Mouse (Mus musculus): ENCODE measurements at regions not wholly inside any gene's neighbourhood (a gene's known extent, or its start where the extent isn't known, plus 50 kb on each side); places are given as distances from the start of the nearest gene placed in this dataset.

DNA sequence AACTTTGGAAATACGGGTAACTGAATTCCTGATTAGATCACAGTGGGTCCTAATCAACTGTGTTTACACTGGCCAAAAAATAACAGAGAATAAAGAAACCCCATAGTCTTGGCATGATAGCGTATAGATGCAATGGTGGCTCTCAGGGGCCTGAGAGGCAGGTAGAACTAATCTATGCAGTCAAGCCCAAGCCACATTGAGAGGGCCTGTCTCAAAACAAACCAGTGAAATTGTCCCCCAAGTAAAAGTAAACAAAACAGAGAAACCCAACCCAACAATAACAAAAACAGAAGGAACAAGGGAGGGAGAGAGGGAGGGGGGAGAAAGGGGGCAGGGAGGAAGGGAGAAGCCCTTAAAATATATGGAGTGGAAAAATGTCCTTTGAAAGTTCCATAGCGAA, 422.2 kb downstream of the Gja1 start:
- TF ChIP-seq POLR2A (IDR thresholded peaks at IDR 0.05; ENCODE audit: insufficient read depth, low read length) (no peak), CTCF (IDR thresholded peaks at IDR 0.05; ENCODE audit: low read depth, low read length) (no peak), EP300 (IDR thresholded peaks at IDR 0.05; ENCODE audit: insufficient read depth, low read depth, low read length) (no peak)

All from ES-Bruce4 (cell line).